ENCODE assay signal across 20 mouse cellular contexts in the genomic region with DNA sequence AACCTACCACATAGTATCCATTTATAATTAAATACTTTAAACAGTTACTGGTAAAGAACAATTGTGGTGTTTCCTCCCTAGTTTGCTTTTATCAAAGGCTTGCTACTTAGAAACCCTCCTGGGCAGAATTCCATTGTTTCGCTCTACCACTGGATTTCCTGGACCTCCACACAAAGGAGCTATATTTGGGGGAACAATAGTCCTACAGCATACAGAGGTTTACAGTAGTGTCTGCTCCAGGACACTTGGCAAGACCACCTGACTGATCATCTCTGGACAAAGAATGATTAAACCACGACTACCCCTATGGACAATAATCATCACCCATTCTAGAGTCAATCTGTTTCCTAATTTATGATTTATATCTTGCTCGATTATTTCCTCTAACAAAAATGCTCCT. TPM values are rescaled to one million over a fixed set of nuclear protein-coding genes. Genes with fewer than 3 reads are reported as not detected.
"Had no signal": no experiment of that assay in that cellular context is flagged by ENCODE, and none has a peak within 500 bp of the region (broad histone marks: within the 10 kb centered on the region; RNA-seq: fewer than 3 reads in every experiment).

No protein-coding gene starts in this region.

- H3K27ac ChIP-seq: liver, embryonic 12.5 days; liver, embryonic 14.5 days; midbrain, embryonic 10.5 days; midbrain, embryonic 12.5 days; neural tube, embryonic 13.5 days; neural tube, embryonic 15.5 days had no signal

- H3K9ac ChIP-seq: liver, embryonic 12.5 days; liver, embryonic 14.5 days; midbrain, embryonic 12.5 days; neural tube, embryonic 13.5 days; neural tube, embryonic 15.5 days had no signal

- H3K4me2 ChIP-seq: liver, embryonic 12.5 days; midbrain, embryonic 12.5 days; neural tube, embryonic 13.5 days; neural tube, embryonic 15.5 days had no signal

- ATAC-seq: liver, embryonic 12.5 days; midbrain, embryonic 16.5 days had no signal

- H3K4me1 ChIP-seq: liver, embryonic 12.5 days; midbrain, embryonic 10.5 days; midbrain, embryonic 12.5 days had no signal

- H3K4me3 ChIP-seq: liver, embryonic 12.5 days; midbrain, embryonic 10.5 days; midbrain, embryonic 12.5 days; myocyte; neural tube, embryonic 13.5 days; neural tube, embryonic 15.5 days had no signal

- DNase-seq: lung, adult 18-20 months; lung, postnatal 14 days; midbrain, embryonic 14.5 days; retina, postnatal 1 day; right cerebral cortex, adult 18-20 months; right cerebral cortex, postnatal 25 days; right cerebral cortex, postnatal 4 days; spleen, adult 18-20 months; thymus, adult 18-20 months; thymus, postnatal 14 days; thymus, postnatal 36 days had no signal

- H3K9me3 ChIP-seq: liver, embryonic 12.5 days; midbrain, embryonic 10.5 days; midbrain, embryonic 12.5 days; neural tube, embryonic 13.5 days; neural tube, embryonic 15.5 days had no signal

- H3K27me3 ChIP-seq: liver, embryonic 12.5 days; midbrain, embryonic 12.5 days; neural tube, embryonic 13.5 days; neural tube, embryonic 15.5 days had no signal

- H3K36me3 ChIP-seq: liver, embryonic 12.5 days; midbrain, embryonic 10.5 days; midbrain, embryonic 12.5 days; neural tube, embryonic 13.5 days; neural tube, embryonic 15.5 days had no signal

RNA-seq across cellular contexts. Expression of a gene that starts 34.4 kb away (rescaled TPM):
- total RNA-seq: megakaryocyte-erythroid progenitor cell, adult 5-6 weeks had no signal
